Mouse (Mus musculus) liver, postnatal 0 days (tissue): ENCODE results near the gene Dsp.

Experiments
- CTCF ChIP-seq: sonication (generic); IDR thresholded peaks from 2 replicates; pipeline ENCODE4 v1.5.1; 2016; ENCODE audit warnings: antibody characterized with exemption, low read depth
- EP300 ChIP-seq: IDR thresholded peaks from 2 replicates; pipeline ENCODE4 v1.6.1; 2016; ENCODE audit warnings: antibody characterized with exemption, low read depth, mild to moderate bottlenecking

- TF ChIP-seq CTCF (no peak), EP300 (no peak)
Observed at GRCm38 (mm10) chr13:38234651-38235050, 83.6 kb downstream of the Dsp start.
